Mouse (Mus musculus): Measurements from ENCODE around the gene Nr1i2. TPM values are rescaled to one million over a fixed set of nuclear protein-coding genes. Genes with fewer than 3 reads are reported as not detected.
"Not testable (repeated sequence)": the region's sequence is repeated elsewhere in the genome, so short reads cannot be mapped to it uniquely, and the experiment has no call there.

The Nr1i2 gene
- polyA plus RNA-seq, 1 experiment, result not detected

DNA sequence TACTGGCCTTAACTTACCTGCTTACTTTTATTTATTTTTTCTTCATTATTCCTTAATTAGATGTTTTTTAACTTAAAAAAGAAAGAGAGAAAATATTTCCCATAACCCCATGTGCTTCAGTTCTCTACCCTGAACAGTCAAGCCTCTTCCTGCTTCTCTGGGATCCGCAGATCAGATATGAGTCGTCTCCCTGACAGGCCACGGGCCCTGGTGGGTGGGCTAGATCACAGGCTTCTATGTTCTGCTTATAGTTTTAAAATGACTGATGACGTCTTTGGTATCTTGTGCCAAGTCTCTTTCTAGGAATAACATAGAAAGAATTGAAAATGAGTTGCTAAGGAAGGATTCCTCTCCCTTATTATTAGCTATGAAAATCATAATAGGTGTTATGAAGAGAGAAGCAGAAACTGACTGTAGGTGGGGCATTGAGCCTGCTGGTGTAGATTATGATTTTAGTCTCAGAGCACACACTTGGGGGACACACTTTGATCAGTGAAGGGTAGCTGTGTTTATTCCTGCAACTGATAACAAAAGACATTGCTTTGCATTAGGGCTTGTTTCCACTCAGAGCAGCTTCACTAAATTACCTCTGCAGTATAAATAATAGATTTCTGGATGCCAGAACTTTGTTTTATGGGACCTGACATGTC, 57.6 kb downstream of the Nr1i2 start:
- TF ChIP-seq POLR2A (IDR thresholded peaks at IDR 0.05; ENCODE audit: insufficient read depth, low read length) (no peak), EP300 (IDR thresholded peaks at IDR 0.05; ENCODE audit: insufficient read depth, low read depth, low read length) (no peak), CTCF (IDR thresholded peaks at IDR 0.05; ENCODE audit: low read depth, low read length) (no peak)
- Histone ChIP-seq H3K4me1 (ENCODE audit: control insufficient read depth, insufficient read depth, low read length) (no peaks in the 10 kb centered on the region), H3K27me3 (ENCODE audit: control insufficient read depth, insufficient read depth, low read length, poor library complexity, severe bottlenecking) (no peaks in the 10 kb centered on the region), H3K4me3 (ENCODE audit: low read depth, low read length) (no peak overlapping the region), H3K36me3 (ENCODE audit: control insufficient read depth, insufficient read depth, low read length, poor library complexity, severe bottlenecking) (no peaks in the 10 kb centered on the region; the same call in 1 of the 2 replicates), H3K9me3 (replicated peaks; ENCODE audit: control insufficient read depth, insufficient read depth, low read length, poor library complexity, severe bottlenecking) (no peaks in the 10 kb centered on the region), H3K9ac (ENCODE audit: low read depth, poor library complexity, severe bottlenecking) (no peak overlapping the region), H3K27ac (ENCODE audit: insufficient read depth, low read length) (no peak overlapping the region)

- H3K27ac ChIP-seq (ENCODE audit: insufficient read depth, low read length); H3K9me3 ChIP-seq (replicated peaks; ENCODE audit: control insufficient read depth, insufficient read depth, low read length, poor library complexity, severe bottlenecking); H3K9ac ChIP-seq (ENCODE audit: low read depth, poor library complexity, severe bottlenecking); H3K4me3 ChIP-seq (ENCODE audit: low read depth, low read length); H3K27me3 ChIP-seq (ENCODE audit: control insufficient read depth, insufficient read depth, low read length, poor library complexity, severe bottlenecking); H3K4me1 ChIP-seq (ENCODE audit: control insufficient read depth, insufficient read depth, low read length): not testable (repeated sequence)
- peaks cover 14% of the 10 kb centered on the region for H3K36me3 ChIP-seq (ENCODE audit: control insufficient read depth, insufficient read depth, low read length, poor library complexity, severe bottlenecking)
Observed at GRCm38 (mm10) chr16:38222491-38222890, 72.1 kb downstream of the Nr1i2 start.

GRCm38 (mm10) chr16:38205272-38205671, 89.4 kb downstream of the Nr1i2 start:
- Histone ChIP-seq H3K4me3 (ENCODE audit: low read depth, low read length) (no peak overlapping the region), H3K4me1 (ENCODE audit: control insufficient read depth, insufficient read depth, low read length) (no peaks in the 10 kb centered on the region), H3K36me3 (ENCODE audit: control insufficient read depth, insufficient read depth, low read length, poor library complexity, severe bottlenecking) (peaks cover 6% of the 10 kb centered on the region), H3K9ac (ENCODE audit: low read depth, poor library complexity, severe bottlenecking) (no peak overlapping the region), H3K27me3 (ENCODE audit: control insufficient read depth, insufficient read depth, low read length, poor library complexity, severe bottlenecking) (no peaks in the 10 kb centered on the region), H3K27ac (ENCODE audit: insufficient read depth, low read length) (no peak overlapping the region), H3K9me3 (replicated peaks; ENCODE audit: control insufficient read depth, insufficient read depth, low read length, poor library complexity, severe bottlenecking) (no peaks in the 10 kb centered on the region)
- TF ChIP-seq EP300 (IDR thresholded peaks at IDR 0.05; ENCODE audit: insufficient read depth, low read depth, low read length) (no peak), CTCF (IDR thresholded peaks at IDR 0.05; ENCODE audit: low read depth, low read length) (no peak), POLR2A (IDR thresholded peaks at IDR 0.05; ENCODE audit: insufficient read depth, low read length) (no peak)

Other genes starting within 250 kb of the Nr1i2 start
- gene Gsk3b, start 205.8 kb downstream of the Nr1i2 start, polyA plus RNA-seq (2011; ENCODE audit: insufficient read depth, insufficient read length, low read depth, missing spikeins), result 47.8 and 51.6 TPM in 2 replicates
- 0.58 and 0.96 TPM in 2 replicates for gene Maats1, start 47.3 kb upstream of the Nr1i2 start, polyA plus RNA-seq (2011; ENCODE audit: insufficient read depth, insufficient read length, low read depth, missing spikeins)
- 218 and 226 TPM in 2 replicates for gene Cox17, start 52.2 kb upstream of the Nr1i2 start, polyA plus RNA-seq (2011; ENCODE audit: insufficient read depth, insufficient read length, low read depth, missing spikeins)
- not detected in 2 replicates for gene Gm21987, start 52.2 kb upstream of the Nr1i2 start, polyA plus RNA-seq (2011; ENCODE audit: insufficient read depth, insufficient read length, low read depth, missing spikeins)
- not detected in 2 replicates for gene Popdc2, start 67.4 kb upstream of the Nr1i2 start, polyA plus RNA-seq (2011; ENCODE audit: insufficient read depth, insufficient read length, low read depth, missing spikeins)
- 1.9 and 2.5 TPM in 2 replicates for gene Pla1a, start 138.3 kb upstream of the Nr1i2 start, polyA plus RNA-seq (2011; ENCODE audit: insufficient read depth, insufficient read length, low read depth, missing spikeins)
- 50.7 and 51.3 TPM in 2 replicates for gene Adprh, start 157.9 kb upstream of the Nr1i2 start, polyA plus RNA-seq (2011; ENCODE audit: insufficient read depth, insufficient read length, low read depth, missing spikeins)
- gene Cd80, start 160.7 kb upstream of the Nr1i2 start, polyA plus RNA-seq (2011; ENCODE audit: insufficient read depth, insufficient read length, low read depth, missing spikeins), result 1.3 and 1.7 TPM in 2 replicates
- gene Timmdc1, start 227.8 kb upstream of the Nr1i2 start, polyA plus RNA-seq (2011; ENCODE audit: insufficient read depth, insufficient read length, low read depth, missing spikeins), result 46.4 and 53.9 TPM in 2 replicates

Data from ES-Bruce4 (cell line).